Mouse (Mus musculus): ENCODE results near the gene Disp1. TPM values are rescaled to one million over a fixed set of nuclear protein-coding genes. Genes with fewer than 3 reads are reported as not detected.

Disp1 gene
- total and polyA plus RNA-seq, 3 experiments, result 3.4 to 11.3 (median 5.9) TPM

DNA sequence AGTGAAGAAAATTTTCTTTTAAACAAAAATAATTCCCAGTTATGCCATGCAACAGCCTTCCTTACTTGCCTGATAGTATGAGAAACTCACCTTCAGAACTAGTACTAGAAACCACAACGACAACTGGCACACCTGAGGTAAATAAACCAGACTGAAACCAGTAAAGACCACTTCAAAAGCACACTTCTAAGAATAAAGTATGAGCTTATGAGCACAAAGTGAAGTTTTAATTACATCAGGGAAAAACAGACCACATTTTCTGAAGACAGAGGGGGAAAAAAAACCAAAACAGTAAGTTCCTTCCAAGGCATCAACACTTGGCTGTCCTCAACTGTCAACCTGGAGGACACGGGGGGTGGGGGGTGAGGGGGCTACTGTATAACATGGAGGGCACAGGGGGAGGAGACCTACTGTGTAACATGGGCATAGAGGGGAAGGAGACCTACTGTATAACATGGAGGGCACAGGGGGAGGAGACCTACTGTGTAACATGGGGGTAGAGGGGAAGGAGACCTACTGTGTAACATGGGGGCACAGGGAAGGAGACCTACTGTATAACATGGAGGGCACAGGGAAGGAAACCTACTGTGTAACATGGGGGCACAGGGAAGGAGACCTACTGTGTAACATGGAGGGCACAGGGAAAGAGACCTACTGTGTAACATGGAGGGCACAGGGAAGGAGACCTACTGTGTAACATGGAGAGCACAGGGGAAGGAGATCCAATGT is 40.9 kb downstream of the Disp1 start:
- Histone ChIP-seq H3K4me2 (ENCODE audit: insufficient read depth, low read depth, poor library complexity, severe bottlenecking) (no peak overlapping the region), H3K27ac (ENCODE audit: insufficient read depth, low read depth) (no peak overlapping the region), H3K4me3 (replicated peaks in 1 of 3; ENCODE audit: low read depth in 2 of 3, low read length in 2 of 3, poor library complexity in 1 of 3) (no peak overlapping the region), H3K4me1 (ENCODE audit: control insufficient read depth in 1 of 2, insufficient read depth in 2 of 2) (peaks cover 3 to 35% of the 10 kb centered on the region in 2 experiments; a peak in 3 of 4 replicates), H3K36me3 (replicated peaks in 1 of 2; ENCODE audit: control insufficient read depth in 1 of 2, insufficient read depth in 1 of 2, low read length in 1 of 2) (peaks cover 0 to 24% of the 10 kb centered on the region in 2 experiments), H3K9me3 (replicated peaks; ENCODE audit: low read length) (no peaks in the 10 kb centered on the region), H3K79me2 (replicated peaks; ENCODE audit: control insufficient read depth, extremely low read depth, insufficient read depth, poor library complexity, severe bottlenecking) (no peaks in the 10 kb centered on the region), H3K27me3 (replicated peaks) (no peaks in the 10 kb centered on the region), H3K9ac (ENCODE audit: insufficient read depth, low read depth) (no peak overlapping the region)
- in situ Hi-C loops (cut with MboI; ENCODE audit: low pct_ligation_motif_present, low pct_unique_long_range_greater_than_20kb, low sequenced_read_pairs) (no loop called here), dilution Hi-C loops (cut with MboI; ENCODE audit: extremely low pct_ligation_motif_present, extremely low pct_unique_long_range_greater_than_20kb, low sequenced_read_pairs) (no loop called here)
- DNase-seq (ENCODE audit: extremely low read depth), result no peak
- no peak for TF ChIP-seq MAFK (IDR thresholded peaks at IDR 0.05; ENCODE audit: insufficient replicate concordance, low read length)
- no peak for TF ChIP-seq ZMIZ1 (IDR thresholded peaks at IDR 0.05; ENCODE audit: low read depth, low read length)
- TF ChIP-seq ZKSCAN1 (IDR thresholded peaks at IDR 0.05; ENCODE audit: borderline replicate concordance, low read depth, low read length), result peak; percentile 58
- no peak for TF ChIP-seq ELF1 (IDR thresholded peaks at IDR 0.05; ENCODE audit: low read depth, low read length)
- TF ChIP-seq TCF12 (IDR thresholded peaks at IDR 0.05; ENCODE audit: low read depth, low read length), result no peak
- TF ChIP-seq NRF1 (IDR thresholded peaks at IDR 0.05; ENCODE audit: low read depth, low read length), result no peak
- no peak for TF ChIP-seq HCFC1 (IDR thresholded peaks at IDR 0.05; ENCODE audit: low read depth, low read length)

DNA sequence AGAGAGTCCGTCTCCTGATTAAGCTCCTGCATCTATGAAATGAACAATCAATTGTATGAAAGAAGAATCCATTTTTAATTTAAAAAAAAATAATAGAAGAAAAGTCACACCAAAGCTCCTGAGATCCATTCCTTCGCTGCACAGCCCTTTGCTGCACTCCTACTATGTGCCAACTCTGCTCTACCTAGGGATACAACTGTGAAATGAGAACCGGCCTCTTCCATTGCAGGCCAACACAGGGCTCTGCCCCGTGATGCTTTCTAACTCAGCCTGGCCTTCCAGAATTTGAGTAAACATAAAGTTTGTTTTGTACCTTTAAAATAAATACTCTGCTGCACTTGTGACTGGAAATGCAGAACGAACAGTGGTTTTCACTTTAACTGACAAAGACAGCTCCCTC is 42.0 kb downstream of the Disp1 start:
- in situ Hi-C loops (cut with MboI; ENCODE audit: low pct_ligation_motif_present, low pct_unique_long_range_greater_than_20kb, low sequenced_read_pairs), result no loop called here
- H3K4me3 ChIP-seq (replicated peaks in 1 of 3; ENCODE audit: low read depth in 2 of 3, low read length in 2 of 3, poor library complexity in 1 of 3), result no peak overlapping the region

More for the DNA sequence above, 42.0 kb downstream of the Disp1 start:
- dilution Hi-C loops (cut with MboI; ENCODE audit: extremely low pct_ligation_motif_present, extremely low pct_unique_long_range_greater_than_20kb, low sequenced_read_pairs), result no loop called here
- no peak overlapping the region for H3K27ac ChIP-seq (ENCODE audit: insufficient read depth, low read depth)
- no peak overlapping the region for H3K9ac ChIP-seq (ENCODE audit: insufficient read depth, low read depth)
- no peaks in the 10 kb centered on the region for H3K9me3 ChIP-seq (replicated peaks; ENCODE audit: low read length)
- TF ChIP-seq TBP (conservative IDR thresholded peaks at IDR 0.05; ENCODE audit: low read depth, low read length), result no peak
- no peak for TF ChIP-seq JUN (IDR thresholded peaks at IDR 0.05; ENCODE audit: insufficient read depth, low read depth, low read length)
- no peak for TF ChIP-seq MXI1 (IDR thresholded peaks at IDR 0.05; ENCODE audit: low read depth, low read length)
- no peak for TF ChIP-seq POLR2AphosphoS2 (IDR thresholded peaks at IDR 0.05; ENCODE audit: low read depth, low read length)
- no peak for TF ChIP-seq ZMIZ1 (IDR thresholded peaks at IDR 0.05; ENCODE audit: low read depth, low read length)
- no peak for TF ChIP-seq PAX5 (IDR thresholded peaks at IDR 0.05; ENCODE audit: low read length)
- no peak for TF ChIP-seq KAT2A (IDR thresholded peaks at IDR 0.05; ENCODE audit: insufficient replicate concordance, low read length)
- TF ChIP-seq MEF2A (IDR thresholded peaks at IDR 0.05; ENCODE audit: borderline replicate concordance, low read depth, low read length), result no peak
- no peak for TF ChIP-seq MAFK (IDR thresholded peaks at IDR 0.05; ENCODE audit: insufficient replicate concordance, low read length)
- no peak for TF ChIP-seq CHD1 (IDR thresholded peaks at IDR 0.05; ENCODE audit: low read depth, low read length)
- TF ChIP-seq NRF1 (IDR thresholded peaks at IDR 0.05; ENCODE audit: low read depth, low read length), result no peak
- TF ChIP-seq IRF4 (IDR thresholded peaks at IDR 0.05; ENCODE audit: low read depth, low read length), result no peak
- TF ChIP-seq ZKSCAN1 (IDR thresholded peaks at IDR 0.05; ENCODE audit: borderline replicate concordance, low read depth, low read length), result no peak
- no peak for TF ChIP-seq CHD2 (IDR thresholded peaks at IDR 0.05; ENCODE audit: low read length)
- TF ChIP-seq POLR2A (IDR thresholded peaks at IDR 0.05; ENCODE audit: low read depth, low read length), result no peak
- TF ChIP-seq ZNF384 (IDR thresholded peaks at IDR 0.05; ENCODE audit: low read depth, low read length), result no peak
- TF ChIP-seq MYC (IDR thresholded peaks at IDR 0.05; ENCODE audit: low read depth, low read length), result no peak
- TF ChIP-seq RAD21 (IDR thresholded peaks at IDR 0.05; ENCODE audit: low read depth, low read length), result no peak
- TF ChIP-seq HCFC1 (IDR thresholded peaks at IDR 0.05; ENCODE audit: low read depth, low read length), result no peak
- no peak overlapping the region for H3K4me2 ChIP-seq (ENCODE audit: insufficient read depth, low read depth, poor library complexity, severe bottlenecking)
- DNase-seq (ENCODE audit: extremely low read depth), result no peak
- H3K36me3 ChIP-seq (replicated peaks in 1 of 2; ENCODE audit: control insufficient read depth in 1 of 2, insufficient read depth in 1 of 2, low read length in 1 of 2), result peaks cover 0 to 22% of the 10 kb centered on the region in 2 experiments
- H3K27me3 ChIP-seq (replicated peaks), result no peaks in the 10 kb centered on the region
- no peaks in the 10 kb centered on the region for H3K79me2 ChIP-seq (replicated peaks; ENCODE audit: control insufficient read depth, extremely low read depth, insufficient read depth, poor library complexity, severe bottlenecking)
- H3K4me1 ChIP-seq (ENCODE audit: control insufficient read depth in 1 of 2, insufficient read depth in 2 of 2), result peaks cover 3 to 40% of the 10 kb centered on the region in 2 experiments; a peak in 3 of 4 replicates
